Mouse (Mus musculus) heart, postnatal 0 days (tissue): ENCODE results near the gene Stxbp5l.

Experiments used
- CTCF ChIP-seq: IDR thresholded peaks from 2 replicates; pipeline ENCODE4 v1.5.1; 2016; ENCODE audit warnings: antibody characterized with exemption, control low read depth, low read depth
- EP300 ChIP-seq: IDR thresholded peaks from 2 replicates; pipeline ENCODE4 v1.6.1; 2016; ENCODE audit warnings: antibody characterized with exemption, low read depth

DNA sequence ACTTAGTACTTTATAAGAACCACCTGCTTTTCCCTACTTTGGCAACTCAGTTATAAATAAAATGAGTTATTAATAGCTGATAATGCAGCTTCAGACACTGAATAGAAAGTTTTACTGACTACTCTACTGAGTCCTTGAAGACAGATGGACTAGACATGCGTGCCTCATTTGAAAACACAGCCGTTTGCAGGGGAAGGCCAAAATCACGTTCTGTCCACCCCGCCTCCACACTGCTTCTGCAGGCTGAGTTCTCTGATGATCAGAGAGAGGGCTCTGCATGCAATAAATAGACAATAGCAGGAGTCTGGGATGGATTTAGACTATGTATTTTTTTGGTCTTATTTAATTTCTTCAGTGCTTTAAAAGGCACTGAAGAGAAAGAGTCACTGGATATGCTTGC, 20.8 kb upstream of the Stxbp5l start:
- no peak for TF ChIP-seq CTCF
- TF ChIP-seq EP300, result no peak
